Mouse (Mus musculus) midbrain, postnatal 0 days (tissue): ENCODE results near the gene Wdr59. TPM values are rescaled to one million over a fixed set of nuclear protein-coding genes. Genes with fewer than 3 reads are reported as not detected.

Experiments
- ATAC-seq: fragments of 200-750 bp; cut with Nextera tagmentation; 2 replicates; pipeline ENCODE4 v1.8.0; 2017; ENCODE audit warnings: moderate number of reproducible peaks, mild to moderate bottlenecking, moderate TSS enrichment, moderate library complexity; ENCODE audit not compliant: low FRiP score
- DNase-seq: peaks from one replicate; pipeline ENCODE4 v3.0.0-alpha.2; 2015; ENCODE audit warnings: low spot score
- H3K27ac ChIP-seq: fragments of 300-500 bp; sonication (generic); 2 replicates; pipeline ENCODE4 v1.5.1; 2014; ENCODE audit warnings: low read depth, mild to moderate bottlenecking, low read length, mixed read lengths
- H3K27me3 ChIP-seq: fragments of 300-500 bp; sonication (generic); 2 replicates; pipeline ENCODE4 v1.6.1; 2014; ENCODE audit warnings: low read length, control low read depth, mixed read lengths; ENCODE audit not compliant: insufficient read depth
- H3K36me3 ChIP-seq: fragments of 300-500 bp; sonication (generic); 2 replicates; pipeline ENCODE4 v1.6.1; 2014; ENCODE audit warnings: low read length, control low read depth, mixed read lengths; ENCODE audit not compliant: insufficient read depth
- H3K4me1 ChIP-seq: fragments of 300-500 bp; sonication (generic); 2 replicates; pipeline ENCODE4 v1.6.1; 2014; ENCODE audit warnings: mild to moderate bottlenecking, control low read depth, antibody characterized with exemption, low read length, mixed read lengths; ENCODE audit not compliant: insufficient read depth
- H3K4me2 ChIP-seq: fragments of 300-500 bp; sonication (generic); 2 replicates; pipeline ENCODE4 v1.6.1; 2014; ENCODE audit warnings: low read depth, mild to moderate bottlenecking, low read length, mixed read lengths; ENCODE audit not compliant: poor library complexity, severe bottlenecking
- H3K4me3 ChIP-seq: fragments of 300-500 bp; sonication (generic); 2 replicates; pipeline ENCODE4 v1.5.1; 2014; ENCODE audit warnings: low read depth, mild to moderate bottlenecking, low read length, moderate library complexity
- H3K9ac ChIP-seq: fragments of 300-500 bp; sonication (generic); replicated peaks from 2 replicates; pipeline ENCODE4 v1.6.1; 2014; ENCODE audit warnings: mild to moderate bottlenecking, low read length, moderate library complexity, mixed read lengths; ENCODE audit not compliant: poor library complexity, severe bottlenecking
- H3K9me3 ChIP-seq: fragments of 300-500 bp; sonication (generic); 2 replicates; pipeline ENCODE4 v1.6.1; 2016; ENCODE audit warnings: low read length, control low read depth
- CTCF ChIP-seq: IDR thresholded peaks from 2 replicates; pipeline ENCODE4 v1.5.1; 2016; ENCODE audit warnings: antibody characterized with exemption, mild to moderate bottlenecking
- WGBS: fragments of 180-500 bp; shearing (Covaris S2); extraction: QIAGEN DNeasy Blood & Tissue Kit; methylation state at CpG from one replicate; pipeline ENCODE4 v1.1.7; 2014; 5-methylcytosine and 5-hydroxymethylcytosine counted together
- microRNA-seq: library from miRNA; unstranded; fragments of <30 nt; microRNA quantifications from one replicate; pipeline ENCODE4, GENCODE M21; 2016; ENCODE audit warnings: borderline number of aligned reads
- polyA plus RNA-seq: library from polyadenylated mRNA; unstranded; fragments of >200 nt; fragmentation: Nextera tagmentation; extraction: Ambion mirVana; gene quantifications from 2 replicates; pipeline ENCODE4 v1.2.1, GENCODE M21; 2015
- total RNA-seq: library from RNA; depleted of rRNA; stranded (reverse); fragments of >200 nt; gene quantifications from 2 replicates; pipeline ENCODE4 v1.2.3, GENCODE M21; 2014; rRNA removed

Gene Wdr59
- total and polyA plus RNA-seq, 2 experiments from 2014 or later = 6.6 to 11.6 TPM

DNA sequence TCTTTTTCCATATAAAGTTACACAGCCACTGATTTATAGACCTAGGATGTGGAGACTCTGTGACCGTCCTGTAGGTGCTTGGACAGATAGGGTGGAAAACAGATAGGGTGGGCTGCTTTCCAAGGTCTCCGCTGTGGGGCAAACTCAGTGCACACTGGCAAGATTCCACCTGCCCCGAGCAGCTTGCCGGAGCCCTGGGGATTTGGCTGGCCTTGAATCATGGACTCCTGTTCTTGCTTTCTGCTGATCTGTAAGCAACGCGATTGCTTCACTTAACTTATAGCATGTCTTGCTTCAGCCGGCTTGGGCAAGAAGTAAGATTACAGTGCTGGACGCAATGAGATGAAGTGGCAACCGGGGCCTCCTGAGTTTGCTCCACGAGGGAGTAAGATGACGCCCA, 97.7 kb downstream of the Wdr59 start:
- peak; percentile 58 for DNase-seq
- TF ChIP-seq CTCF = no peak

DNA sequence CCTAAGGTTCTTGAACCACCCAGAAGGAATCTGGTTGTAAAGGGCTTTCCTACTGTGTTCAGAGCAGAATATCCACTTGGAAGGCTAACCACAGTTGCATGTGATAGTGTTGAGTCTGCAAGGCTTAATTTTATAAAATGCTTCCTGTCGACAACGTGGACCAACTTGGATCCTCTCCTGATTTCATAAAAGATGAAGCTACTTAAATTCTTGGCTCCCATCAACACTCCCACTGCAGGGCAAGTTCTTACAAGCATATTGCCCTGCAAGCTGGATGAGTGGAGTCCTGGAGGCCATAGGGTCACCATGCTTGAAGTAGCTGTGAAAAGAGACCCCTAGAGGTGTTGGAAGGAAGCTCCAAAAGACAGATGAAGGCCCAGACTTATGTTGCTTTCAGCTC, 99.3 kb downstream of the Wdr59 start:
- H3K27ac ChIP-seq = no peak overlapping the region
- TF ChIP-seq CTCF = no peak
- H3K36me3 ChIP-seq = no peaks in the 10 kb centered on the region
- H3K9me3 ChIP-seq = no peaks in the 10 kb centered on the region
- no peaks in the 10 kb centered on the region for H3K4me1 ChIP-seq
- H3K27me3 ChIP-seq = no peaks in the 10 kb centered on the region
- no peak overlapping the region for H3K4me2 ChIP-seq
- no peak for ATAC-seq
- no peak for DNase-seq
- WGBS = 86% methylated on average over 2 of the region's 2 CpGs
- no peak overlapping the region for H3K4me3 ChIP-seq
- no peak overlapping the region for H3K9ac ChIP-seq

More for the DNA sequence above, 97.7 kb downstream of the Wdr59 start:
- Histone ChIP-seq H3K4me2 (no peak overlapping the region), H3K36me3 (no peaks in the 10 kb centered on the region), H3K27me3 (no peaks in the 10 kb centered on the region), H3K4me1 (no peaks in the 10 kb centered on the region), H3K9me3 (no peaks in the 10 kb centered on the region), H3K27ac (no peak overlapping the region), H3K9ac (no peak overlapping the region), H3K4me3 (no peak overlapping the region)
- no peak for ATAC-seq
- WGBS = 85% methylated on average over 11 of the region's 11 CpGs

DNA sequence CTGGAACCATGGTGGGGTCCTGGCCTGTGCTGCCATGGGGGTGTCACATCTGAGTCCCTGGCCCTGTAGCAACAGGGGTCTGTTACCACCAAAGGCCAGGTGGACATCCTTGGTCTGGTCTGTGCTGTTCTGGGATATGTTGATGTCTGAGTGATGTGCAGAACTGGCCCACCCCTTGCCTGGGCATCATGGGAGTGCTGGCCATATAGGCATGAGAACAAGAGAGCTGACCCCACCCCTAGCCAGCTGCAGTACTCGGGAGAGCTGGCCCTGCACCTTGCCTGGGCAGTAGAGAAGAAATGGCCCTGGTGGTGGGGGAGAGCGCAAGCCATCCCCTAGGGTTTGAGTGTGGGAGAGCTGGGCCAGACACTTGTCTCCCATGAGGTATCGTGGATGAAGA, 102.7 kb downstream of the Wdr59 start:
- H3K9me3 ChIP-seq = no peaks in the 10 kb centered on the region
- no peak overlapping the region for H3K4me2 ChIP-seq
- 77% methylated on average over 3 of the region's 3 CpGs for WGBS
- no peak overlapping the region for H3K9ac ChIP-seq
- H3K36me3 ChIP-seq = no peaks in the 10 kb centered on the region
- no peak for ATAC-seq
- DNase-seq = no peak
- H3K4me3 ChIP-seq = no peak overlapping the region
- no peak overlapping the region for H3K27ac ChIP-seq
- no peak for TF ChIP-seq CTCF
- H3K27me3 ChIP-seq = no peaks in the 10 kb centered on the region
- H3K4me1 ChIP-seq = no peaks in the 10 kb centered on the region

DNA sequence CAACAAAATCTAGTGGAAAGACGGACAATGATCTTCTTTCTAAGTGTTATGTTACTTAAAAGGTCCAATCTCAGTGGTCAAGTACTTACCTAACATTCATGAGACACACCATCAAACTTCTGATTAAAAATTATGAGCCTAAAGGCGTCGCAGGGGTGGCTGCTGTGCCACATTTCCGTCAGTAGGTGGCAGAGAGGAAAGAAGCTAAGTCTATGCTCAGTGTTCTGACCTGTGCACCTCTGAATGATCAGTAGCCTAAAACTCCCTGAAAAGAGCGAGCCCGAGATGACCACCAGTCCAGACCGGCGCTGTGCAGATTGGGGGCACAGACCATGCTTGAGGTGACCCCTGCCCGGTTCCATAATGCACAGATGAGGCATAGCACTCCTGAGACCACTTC, 103.3 kb downstream of the Wdr59 start:
- H3K4me2 ChIP-seq = no peak overlapping the region
- H3K9ac ChIP-seq = no peak overlapping the region
- peak; percentile 75 for TF ChIP-seq CTCF
- H3K36me3 ChIP-seq = no peaks in the 10 kb centered on the region
- H3K4me3 ChIP-seq = no peak overlapping the region
- H3K27ac ChIP-seq = no peak overlapping the region
- ATAC-seq = no peak
- peak; percentile 33 for DNase-seq
- H3K9me3 ChIP-seq = no peaks in the 10 kb centered on the region
- WGBS = 31% methylated on average over 9 of the region's 9 CpGs
- H3K4me1 ChIP-seq = no peaks in the 10 kb centered on the region
- no peaks in the 10 kb centered on the region for H3K27me3 ChIP-seq

DNA sequence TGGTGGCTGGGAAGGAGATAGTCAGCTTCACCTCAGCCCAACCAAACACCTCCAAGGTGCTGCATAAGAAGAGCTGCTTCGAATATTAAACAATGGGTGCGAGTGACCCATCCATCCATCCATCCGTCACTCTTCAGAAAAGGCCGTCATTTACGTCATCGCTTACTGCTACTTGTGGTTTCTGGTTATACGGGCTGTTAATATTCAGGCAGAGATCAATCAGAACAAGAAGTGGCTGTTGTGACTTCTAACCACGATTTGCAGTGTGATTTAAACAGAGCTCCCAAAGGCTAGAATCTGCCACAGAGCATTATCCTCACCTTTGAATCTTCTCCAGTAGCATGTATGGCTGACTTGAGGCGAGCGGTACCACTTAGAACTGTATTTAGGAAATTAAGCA, 104.7 kb downstream of the Wdr59 start:
- no peaks in the 10 kb centered on the region for H3K36me3 ChIP-seq
- no peak overlapping the region for H3K27ac ChIP-seq
- H3K4me2 ChIP-seq = no peak overlapping the region
- ATAC-seq (no peak), DNase-seq (no peak)
- 88% methylated on average over 10 of the region's 10 CpGs for WGBS
- no peaks in the 10 kb centered on the region for H3K9me3 ChIP-seq
- H3K4me1 ChIP-seq = no peaks in the 10 kb centered on the region
- H3K4me3 ChIP-seq = no peak overlapping the region
- TF ChIP-seq CTCF = no peak
- H3K9ac ChIP-seq = no peak overlapping the region
- no peaks in the 10 kb centered on the region for H3K27me3 ChIP-seq

DNA sequence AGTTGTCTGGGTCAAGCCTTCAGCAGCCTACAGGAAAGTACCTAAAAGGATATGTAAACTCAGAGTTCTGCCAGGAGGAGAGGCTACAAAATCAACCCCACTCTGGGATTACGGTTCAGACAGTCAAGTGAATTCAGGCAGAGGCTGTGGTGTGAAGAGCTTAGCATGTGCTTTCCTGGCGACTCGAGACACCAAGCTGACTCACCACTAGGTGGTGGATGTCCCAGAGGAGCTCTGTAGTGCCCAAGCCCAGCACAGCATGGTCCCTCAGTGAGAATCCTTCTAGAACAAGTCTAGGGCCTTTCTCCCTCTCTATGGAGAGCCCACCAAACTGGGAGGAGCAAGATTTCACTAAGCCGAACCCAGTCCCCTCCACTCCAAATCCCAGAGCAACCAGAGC, 118.5 kb downstream of the Wdr59 start:
- no peak overlapping the region for H3K4me3 ChIP-seq
- no peak overlapping the region for H3K9ac ChIP-seq
- ATAC-seq (no peak), DNase-seq (no peak)
- no peak overlapping the region for H3K27ac ChIP-seq
- H3K36me3 ChIP-seq = no peaks in the 10 kb centered on the region
- H3K27me3 ChIP-seq = no peaks in the 10 kb centered on the region
- no peak for TF ChIP-seq CTCF
- no peak overlapping the region for H3K4me2 ChIP-seq
- 51% methylated on average over 4 of the region's 4 CpGs for WGBS
- H3K4me1 ChIP-seq = no peaks in the 10 kb centered on the region
- no peaks in the 10 kb centered on the region for H3K9me3 ChIP-seq

Small RNAs within 50 kb of the gene (microRNA-seq; reads per million reads assigned to microRNA genes)
- not detected for gene Mir1957b

Other genes starting within 250 kb of the Wdr59 start
- 17.2 and 19.2 TPM in 2 replicates for gene Rfwd3, start 221.9 kb downstream of the Wdr59 start, total RNA-seq
- 10.3 and 10.5 TPM in 2 replicates for gene Rfwd3, start 221.9 kb downstream of the Wdr59 start, polyA plus RNA-seq
- not detected in 2 replicates for gene Mlkl, start 183.9 kb downstream of the Wdr59 start, total RNA-seq
- 0.43 and 0.56 TPM in 2 replicates for gene Mlkl, start 183.9 kb downstream of the Wdr59 start, polyA plus RNA-seq
- 0.42 and 1.8 TPM in 2 replicates for gene Fa2h, start 128.3 kb downstream of the Wdr59 start, total RNA-seq
- gene Fa2h, start 128.3 kb downstream of the Wdr59 start, polyA plus RNA-seq = 0.79 and 0.81 TPM in 2 replicates
- gene Znrf1, start 14.0 kb upstream of the Wdr59 start, total RNA-seq = 229 and 234 TPM in 2 replicates
- gene Znrf1, start 14.0 kb upstream of the Wdr59 start, polyA plus RNA-seq = 87.8 and 96.5 TPM in 2 replicates
- 1.5 and 3.3 TPM in 2 replicates for gene Ldhd, start 108.3 kb upstream of the Wdr59 start, total RNA-seq
- gene Ldhd, start 108.3 kb upstream of the Wdr59 start, polyA plus RNA-seq = 2.0 and 2.8 TPM in 2 replicates
- gene Zfp1, start 121.3 kb upstream of the Wdr59 start, total RNA-seq = 18.1 and 22.2 TPM in 2 replicates
- 22.7 and 23.3 TPM in 2 replicates for gene Zfp1, start 121.3 kb upstream of the Wdr59 start, polyA plus RNA-seq
- gene Ctrb1, start 168.9 kb upstream of the Wdr59 start, total RNA-seq = not detected in 2 replicates
- not detected in 2 replicates for gene Ctrb1, start 168.9 kb upstream of the Wdr59 start, polyA plus RNA-seq
- gene Bcar1, start 221.7 kb upstream of the Wdr59 start, total RNA-seq = 62.3 and 72.8 TPM in 2 replicates
- 38.3 and 44.3 TPM in 2 replicates for gene Bcar1, start 221.7 kb upstream of the Wdr59 start, polyA plus RNA-seq